Mouse (Mus musculus) ES-Bruce4 (cell line): ENCODE results near the gene Chchd2.

Experiments used
- EP300 ChIP-seq: IDR thresholded peaks from 2 replicates; pipeline ENCODE4 v1.6.1; 2011; ENCODE audit warnings: low read depth, low read length; ENCODE audit not compliant: insufficient read depth
- POLR2A ChIP-seq: IDR thresholded peaks from one replicate; pipeline ENCODE4 v1.8.1; 2011; ENCODE audit warnings: low read length; ENCODE audit not compliant: insufficient read depth

DNA sequence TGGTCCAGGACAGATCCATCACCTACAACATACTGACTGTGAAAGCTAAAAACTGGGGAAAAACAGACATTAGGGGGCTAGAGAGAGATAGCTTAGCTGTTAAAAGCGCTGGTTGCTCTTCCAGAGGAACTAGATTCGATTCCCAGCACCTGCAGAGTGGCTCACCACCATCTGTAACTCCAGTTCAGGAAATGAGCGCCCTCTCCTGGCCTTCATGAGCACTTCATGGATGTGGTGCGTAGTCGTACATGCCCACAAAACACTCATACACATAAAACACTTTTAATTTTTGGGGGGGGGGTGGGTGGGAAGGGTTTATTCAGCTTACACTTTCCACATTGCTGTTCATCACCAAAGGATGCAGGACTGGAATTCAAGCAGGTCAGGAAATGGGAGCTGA is 30.9 kb downstream of the Chchd2 start:
- no peak for TF ChIP-seq POLR2A
- TF ChIP-seq EP300 = no peak
